Mouse (Mus musculus): ENCODE results near the gene Tmem107. TPM values are rescaled to one million over a fixed set of nuclear protein-coding genes. Genes with fewer than 3 reads are reported as not detected.

Tmem107 gene
- polyA plus RNA-seq, 1 experiment from 2014 or later, result 28.4 TPM

DNA sequence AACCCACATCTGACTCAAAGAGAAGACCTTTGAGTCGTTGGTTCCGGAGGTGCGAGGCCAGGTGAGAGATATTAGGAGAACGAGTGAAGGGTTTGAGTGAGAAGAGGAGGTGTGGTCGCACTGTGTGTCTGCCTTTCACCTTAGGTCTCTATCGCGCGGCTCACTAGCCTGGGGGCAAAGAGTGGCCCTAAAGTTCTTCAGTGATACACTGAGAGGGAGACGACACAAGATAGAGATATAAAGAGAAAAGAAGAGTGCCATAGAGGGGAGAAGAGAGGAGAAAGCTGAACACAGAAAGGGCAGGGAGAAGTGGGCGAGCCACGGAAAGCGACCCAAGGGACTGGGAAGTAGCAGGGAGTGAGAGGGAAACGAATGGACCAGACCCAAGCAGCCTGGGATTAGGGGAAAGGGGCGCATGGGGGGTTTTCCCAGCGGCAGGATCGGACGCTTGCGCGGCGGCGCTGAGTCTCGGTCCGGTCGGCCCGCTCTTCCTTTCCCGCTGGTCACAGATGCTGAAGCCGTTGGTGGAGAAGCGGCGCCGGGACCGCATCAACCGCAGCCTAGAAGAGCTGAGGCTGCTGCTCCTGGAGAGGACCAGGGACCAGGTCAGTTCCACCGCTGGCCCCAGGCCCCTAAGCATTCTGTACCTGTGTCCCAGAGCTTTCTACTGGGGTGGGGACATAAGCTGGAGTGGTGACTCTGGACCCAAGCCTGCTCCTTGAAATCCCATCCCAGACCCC is 50.6 kb downstream of the Tmem107 start:
- Histone ChIP-seq H3K9ac (peak overlapping the region; percentile 87), H3K4me1 (peaks cover 49% of the 10 kb centered on the region), H3K27me3 (replicated peaks) (no peaks in the 10 kb centered on the region), H3K4me2 (peak overlapping the region; percentile 98), H3K27ac (replicated peaks) (0 out of 2 replicates have a peak overlapping the region, but pooled peaks have one; percentile 94), H3K9me3 (no peaks in the 10 kb centered on the region), H3K36me3 (no peaks in the 10 kb centered on the region), H3K4me3 (peak overlapping the region; percentile 89)
- under 1% methylated on average over 33 of the region's 33 CpGs for WGBS
- ATAC-seq (ENCODE audit: extremely low read depth, insufficient number of reproducible peaks, low FRiP score, low TSS enrichment), result no peak

DNA sequence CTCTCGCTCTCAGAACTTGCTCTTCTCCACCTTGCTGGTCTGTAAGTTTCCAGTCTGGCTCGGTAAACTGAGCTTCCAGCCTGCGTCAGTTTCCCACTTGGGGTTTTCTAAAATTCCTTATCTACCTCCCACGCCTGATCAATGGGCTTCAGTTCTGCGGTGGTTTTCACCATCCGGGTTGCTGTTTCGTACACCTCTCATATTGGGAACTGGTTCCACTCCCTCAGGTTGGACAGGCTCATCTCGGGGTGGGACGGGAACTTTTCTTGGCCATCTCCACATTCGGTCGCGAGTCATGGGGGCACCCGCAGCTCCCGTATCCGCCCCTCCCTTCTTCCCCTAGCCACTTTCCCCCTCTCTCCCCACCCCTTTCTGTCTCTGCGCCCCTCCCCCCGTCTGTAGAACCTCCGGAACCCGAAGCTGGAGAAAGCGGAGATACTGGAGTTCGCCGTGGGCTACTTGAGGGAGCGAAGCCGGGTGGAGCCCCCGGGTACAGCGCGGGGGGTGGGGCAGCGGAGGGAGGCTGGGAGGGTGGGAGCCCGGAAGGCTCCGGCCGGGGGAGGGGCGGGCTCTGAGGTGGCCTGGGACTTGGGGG is 51.2 kb downstream of the Tmem107 start:
- 0 out of 2 replicates have a peak, but pooled peaks cover 2% of the 10 kb centered on the region for H3K27me3 ChIP-seq (replicated peaks)
- H3K4me2 ChIP-seq, result peak overlapping the region; percentile 98
- H3K9me3 ChIP-seq, result no peaks in the 10 kb centered on the region
- WGBS, result under 1% methylated on average over 29 of the region's 32 CpGs
- H3K4me3 ChIP-seq, result peak overlapping the region; percentile 89
- H3K4me1 ChIP-seq, result peaks cover 53% of the 10 kb centered on the region
- no peak for ATAC-seq (ENCODE audit: extremely low read depth, insufficient number of reproducible peaks, low FRiP score, low TSS enrichment)
- no peaks in the 10 kb centered on the region for H3K36me3 ChIP-seq
- peak overlapping the region; percentile 87 for H3K9ac ChIP-seq
- H3K27ac ChIP-seq (replicated peaks), result peak overlapping the region; percentile 94

DNA sequence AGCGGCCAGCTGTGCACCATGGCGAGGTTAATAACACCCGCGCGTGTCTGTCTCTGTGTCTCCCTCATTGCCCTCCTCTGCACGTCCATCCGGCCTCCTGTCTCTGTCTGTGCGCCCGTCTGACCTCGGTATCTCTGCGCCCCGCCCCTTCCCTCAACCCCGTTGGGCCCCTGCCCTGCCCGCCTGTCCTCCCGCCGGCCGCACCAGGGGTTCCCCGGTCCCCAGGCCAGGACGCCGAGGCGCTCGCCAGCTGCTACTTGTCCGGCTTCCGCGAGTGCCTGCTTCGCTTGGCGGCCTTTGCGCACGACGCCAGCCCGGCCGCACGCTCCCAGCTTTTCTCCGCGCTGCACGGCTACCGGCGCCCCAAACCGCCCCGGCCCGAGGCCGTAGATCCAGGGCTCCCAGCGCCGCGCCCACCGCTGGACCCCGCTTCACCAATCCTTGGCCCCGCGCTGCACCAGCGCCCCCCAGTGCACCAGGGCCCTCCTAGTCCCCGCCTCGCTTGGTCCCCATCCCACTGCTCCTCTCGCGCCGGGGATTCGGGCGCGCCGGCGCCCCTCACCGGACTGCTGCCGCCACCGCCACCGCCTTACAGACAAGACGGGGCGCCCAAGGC is 51.8 kb downstream of the Tmem107 start, which contains the start of gene 9130213A22Rik:
Gene 9130213A22Rik, minus strand, starts transcription at position 254 of the 616 bp plus-strand sequence.
- under 1% methylated on average over 66 of the region's 66 CpGs for WGBS
- Histone ChIP-seq H3K4me1 (peaks cover 53% of the 10 kb centered on the region), H3K27me3 (replicated peaks) (0 out of 2 replicates have a peak, but pooled peaks cover 7% of the 10 kb centered on the region), H3K9ac (peak within 1 kb of the TSS; percentile 87), H3K36me3 (no peaks in the 10 kb centered on the region), H3K27ac (replicated peaks) (peak within 1 kb of the TSS; percentile 94), H3K4me2 (peak within 1 kb of the TSS; percentile 98), H3K9me3 (no peaks in the 10 kb centered on the region), H3K4me3 (peak within 1 kb of the TSS; percentile 89)
- ATAC-seq (ENCODE audit: extremely low read depth, insufficient number of reproducible peaks, low FRiP score, low TSS enrichment), result peak; percentile 52

Other genes starting within 250 kb of the Tmem107 start
- 56.7 and 61.6 TPM in 2 replicates for gene Ndel1, start 198.9 kb upstream of the Tmem107 start, polyA plus RNA-seq (2015; fragmentation: Nextera tagmentation; extraction: Ambion mirVana)
- 0.14 and 0.15 TPM in 2 replicates for gene Rnf222, start 182.3 kb upstream of the Tmem107 start, polyA plus RNA-seq (2015; fragmentation: Nextera tagmentation; extraction: Ambion mirVana)
- 640 and 686 TPM in 2 replicates for gene Rpl26, start 169.2 kb upstream of the Tmem107 start, polyA plus RNA-seq (2015; fragmentation: Nextera tagmentation; extraction: Ambion mirVana)
- gene Odf4, start 143.7 kb upstream of the Tmem107 start, polyA plus RNA-seq (2015; fragmentation: Nextera tagmentation; extraction: Ambion mirVana), result not detected in 2 replicates
- 11.2 and 11.5 TPM in 2 replicates for gene Arhgef15, start 113.3 kb upstream of the Tmem107 start, polyA plus RNA-seq (2015; fragmentation: Nextera tagmentation; extraction: Ambion mirVana)
- gene Slc25a35, start 102.7 kb upstream of the Tmem107 start, polyA plus RNA-seq (2015; fragmentation: Nextera tagmentation; extraction: Ambion mirVana), result 1.4 and 2.1 TPM in 2 replicates
- gene Rangrf, start 95.6 kb upstream of the Tmem107 start, polyA plus RNA-seq (2015; fragmentation: Nextera tagmentation; extraction: Ambion mirVana), result 67.9 and 75.5 TPM in 2 replicates
- gene Pfas, start 62.3 kb upstream of the Tmem107 start, polyA plus RNA-seq (2015; fragmentation: Nextera tagmentation; extraction: Ambion mirVana), result 19.9 and 20.3 TPM in 2 replicates
- 45.0 and 49.8 TPM in 2 replicates for gene Ctc1, start 54.9 kb upstream of the Tmem107 start, polyA plus RNA-seq (2015; fragmentation: Nextera tagmentation; extraction: Ambion mirVana)
- gene Aurkb, start 25.2 kb upstream of the Tmem107 start, polyA plus RNA-seq (2015; fragmentation: Nextera tagmentation; extraction: Ambion mirVana), result 78.4 and 83.0 TPM in 2 replicates
- gene Borcs6, start 11.1 kb upstream of the Tmem107 start, polyA plus RNA-seq (2015; fragmentation: Nextera tagmentation; extraction: Ambion mirVana), result 9.7 and 10.3 TPM in 2 replicates
- gene Vamp2, start 17.7 kb downstream of the Tmem107 start, polyA plus RNA-seq (2015; fragmentation: Nextera tagmentation; extraction: Ambion mirVana), result 79.5 and 82.1 TPM in 2 replicates
- 8.6 and 9.0 TPM in 2 replicates for gene Per1, start 24.4 kb downstream of the Tmem107 start, polyA plus RNA-seq (2015; fragmentation: Nextera tagmentation; extraction: Ambion mirVana)
- gene Hes7, start 49.6 kb downstream of the Tmem107 start, polyA plus RNA-seq (2015; fragmentation: Nextera tagmentation; extraction: Ambion mirVana), result 0.47 and 0.67 TPM in 2 replicates
- 0.41 and 0.60 TPM in 2 replicates for gene 9130213A22Rik, start 51.8 kb downstream of the Tmem107 start, polyA plus RNA-seq (2015; fragmentation: Nextera tagmentation; extraction: Ambion mirVana)
- 0.13 and 0.14 TPM in 2 replicates for gene Aloxe3, start 55.1 kb downstream of the Tmem107 start, polyA plus RNA-seq (2015; fragmentation: Nextera tagmentation; extraction: Ambion mirVana)
- gene Alox12b, start 86.2 kb downstream of the Tmem107 start, polyA plus RNA-seq (2015; fragmentation: Nextera tagmentation; extraction: Ambion mirVana), result not detected in 2 replicates
- gene Alox8, start 127.0 kb downstream of the Tmem107 start, polyA plus RNA-seq (2015; fragmentation: Nextera tagmentation; extraction: Ambion mirVana), result 1.1 and 1.5 TPM in 2 replicates
- 0.06 and 0.12 TPM in 2 replicates for gene Gucy2e, start 166.2 kb downstream of the Tmem107 start, polyA plus RNA-seq (2015; fragmentation: Nextera tagmentation; extraction: Ambion mirVana)